Mouse (Mus musculus) myocyte (in vitro differentiated cells): Measurements from ENCODE around the gene Tex52. TPM values are rescaled to one million over a fixed set of nuclear protein-coding genes. Genes with fewer than 3 reads are reported as not detected.
"Not testable (repeated sequence)": the region's sequence is repeated elsewhere in the genome, so short reads cannot be mapped to it uniquely, and the experiment has no call there.

Experiments used
- H3K27me3 ChIP-seq: one replicate; pipeline ENCODE4 v1.6.1; 2011; ENCODE audit not compliant: control insufficient read depth, insufficient read depth, insufficient read length
- H3K36me3 ChIP-seq: one replicate; pipeline ENCODE4 v1.6.1; 2011; ENCODE audit not compliant: control insufficient read depth, insufficient read depth
- H3K4me2 ChIP-seq: one replicate; pipeline ENCODE4 v1.6.1; 2011; ENCODE audit warnings: low read depth, control low read depth
- H3K4me3 ChIP-seq: one replicate; pipeline ENCODE4 v1.5.1; 2011; ENCODE audit warnings: mild to moderate bottlenecking, control low read depth, moderate library complexity
- H3K79me2 ChIP-seq: one replicate; pipeline ENCODE4 v1.6.1; 2011; ENCODE audit not compliant: control insufficient read depth, insufficient read depth
- H3ac ChIP-seq: one replicate; pipeline ENCODE4 v1.6.1; 2011; ENCODE audit not compliant: control insufficient read depth, insufficient read length
- CEBPB ChIP-seq: IDR thresholded peaks from 2 replicates; pipeline ENCODE4 v1.6.1; 2011; ENCODE audit warnings: mild to moderate bottlenecking, moderate library complexity; ENCODE audit not compliant: poor library complexity, insufficient read depth, severe bottlenecking
- E2F4 ChIP-seq: IDR thresholded peaks from one replicate; pipeline ENCODE4 v1.6.1; 2011; ENCODE audit warnings: mild to moderate bottlenecking, control low read depth, moderate library complexity; ENCODE audit not compliant: insufficient read depth
- MAX ChIP-seq: IDR thresholded peaks from one replicate; pipeline ENCODE4 v1.6.1; 2011; ENCODE audit warnings: low read depth, mild to moderate bottlenecking, control low read depth
- MYOD1 ChIP-seq, 3 experiments: IDR thresholded peaks; one replicate each; pipeline ENCODE4 v1.6.1; 2011; ENCODE audit warnings: control low read depth in 2 of 3, low read depth in 2 of 3, mild to moderate bottlenecking in 2 of 3, moderate library complexity in 1 of 3; ENCODE audit not compliant: insufficient read length in 2 of 3, control insufficient read depth in 1 of 3
- MYOG ChIP-seq, 3 experiments: IDR thresholded peaks; one replicate each; pipeline ENCODE4 v1.6.1; 2011; ENCODE audit warnings: control low read depth in 2 of 3, low read depth in 2 of 3, mild to moderate bottlenecking in 2 of 3; ENCODE audit not compliant: insufficient read length in 2 of 3, control insufficient read depth in 1 of 3, insufficient read depth in 1 of 3
- POLR2A ChIP-seq: IDR thresholded peaks from one replicate; pipeline ENCODE4 v1.6.1; 2011; ENCODE audit warnings: low read depth, mild to moderate bottlenecking, control low read depth, moderate library complexity; ENCODE audit not compliant: insufficient read length
- POLR2AphosphoS2 ChIP-seq: IDR thresholded peaks from one replicate; pipeline ENCODE4 v1.6.1; 2011; ENCODE audit warnings: low read depth, control low read depth; ENCODE audit not compliant: insufficient read length
- REST ChIP-seq: IDR thresholded peaks from one replicate; pipeline ENCODE4 v1.6.1; 2011; ENCODE audit warnings: mild to moderate bottlenecking, control low read depth, moderate library complexity; ENCODE audit not compliant: insufficient read depth, insufficient read length
- SRF ChIP-seq: IDR thresholded peaks from one replicate; pipeline ENCODE4 v1.6.1; 2011; ENCODE audit warnings: low read depth; ENCODE audit not compliant: control insufficient read depth, insufficient read length
- TCF12 ChIP-seq: IDR thresholded peaks from one replicate; pipeline ENCODE4 v1.6.1; 2011; ENCODE audit warnings: mild to moderate bottlenecking, control low read depth; ENCODE audit not compliant: poor library complexity, insufficient read depth, severe bottlenecking
- TCF3 ChIP-seq: IDR thresholded peaks from one replicate; pipeline ENCODE4 v1.6.1; 2011; ENCODE audit warnings: low read depth, control low read depth; ENCODE audit not compliant: insufficient read length
- USF1 ChIP-seq: IDR thresholded peaks from one replicate; pipeline ENCODE4 v1.6.1; 2011; ENCODE audit warnings: low read depth, mild to moderate bottlenecking, control low read depth, moderate library complexity
- polyA plus RNA-seq: library from polyadenylated mRNA; unstranded; fragments of >200 nt; fragmentation: generic; extraction: Trizol; gene quantifications from one replicate; pipeline ENCODE4 v1.2.1, GENCODE M21; 2012; ENCODE audit warnings: missing spikeins

Gene Tex52
- polyA plus RNA-seq, 1 experiment: 0.13 TPM

GRCm38 (mm10) chr6:128376371-128377085 is 1.3 kb downstream of the Tex52 start:
- H3ac ChIP-seq: no peak overlapping the region
- H3K36me3 ChIP-seq: no peaks in the 10 kb centered on the region
- H3K27me3 ChIP-seq: no peaks in the 10 kb centered on the region
- H3K4me3 ChIP-seq: no peak overlapping the region
- TF ChIP-seq TCF12 (no peak), POLR2AphosphoS2 (peak; percentile 12), MYOD1 (IDR thresholded peaks at IDR 0.05; ENCODE audit: control insufficient read depth in 1 of 3, insufficient read length in 2 of 3, low read depth in 2 of 3) (no peak)
- no peaks in the 10 kb centered on the region for H3K79me2 ChIP-seq
- no peak overlapping the region for H3K4me2 ChIP-seq

- no peak for TF ChIP-seq SRF
- no peak for TF ChIP-seq POLR2A
- TF ChIP-seq TCF12: no peak
- TF ChIP-seq E2F4: no peak
- TF ChIP-seq MAX: no peak
- no peak for TF ChIP-seq MYOD1 (IDR thresholded peaks at IDR 0.05; ENCODE audit: control insufficient read depth in 1 of 3, insufficient read length in 2 of 3, low read depth in 2 of 3)
- no peak for TF ChIP-seq POLR2AphosphoS2
- no peak for TF ChIP-seq CEBPB
- no peak for TF ChIP-seq REST
- Histone ChIP-seq H3K79me2 (no peaks in the 10 kb centered on the region), H3K4me3 (no peak overlapping the region), H3K36me3 (no peaks in the 10 kb centered on the region), H3K27me3 (no peaks in the 10 kb centered on the region), H3K4me2 (no peak overlapping the region), H3ac (no peak overlapping the region)
These were observed 4.4 kb downstream of the Tex52 start for GRCm38 (mm10) chr6:128379636-128380035.

DNA sequence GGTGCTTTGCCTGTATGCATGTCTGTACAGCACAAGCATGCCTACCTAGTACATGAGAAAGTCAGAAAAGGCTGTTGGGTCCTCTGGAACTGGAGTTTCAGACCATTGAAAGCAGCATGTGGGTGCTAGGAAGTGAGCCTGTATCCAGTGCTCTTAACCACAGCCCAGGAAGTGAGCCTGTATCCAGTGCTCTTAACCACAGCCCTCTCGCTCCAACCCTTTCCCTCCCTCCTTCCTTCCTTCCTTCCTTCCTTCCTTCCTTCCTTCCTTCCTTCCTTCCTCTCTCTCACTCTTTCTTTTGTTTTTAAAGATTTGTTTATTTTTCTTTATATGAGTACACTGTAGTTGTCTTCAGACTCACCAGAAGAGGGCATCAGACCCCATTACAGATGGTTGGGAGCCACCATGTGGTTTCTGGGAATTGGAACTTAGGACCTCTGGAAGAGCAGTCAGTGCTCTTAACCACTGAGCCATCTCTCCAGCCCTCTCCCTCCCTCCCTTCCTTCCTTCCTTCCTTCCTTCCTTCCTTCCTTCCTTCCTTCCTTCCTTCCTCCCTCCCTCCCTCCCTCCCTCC is 5.4 kb downstream of the Tex52 start:
- H3K27me3 ChIP-seq, H3K4me3 ChIP-seq, H3ac ChIP-seq, H3K4me2 ChIP-seq, H3K79me2 ChIP-seq, H3K36me3 ChIP-seq: not testable (repeated sequence)

DNA sequence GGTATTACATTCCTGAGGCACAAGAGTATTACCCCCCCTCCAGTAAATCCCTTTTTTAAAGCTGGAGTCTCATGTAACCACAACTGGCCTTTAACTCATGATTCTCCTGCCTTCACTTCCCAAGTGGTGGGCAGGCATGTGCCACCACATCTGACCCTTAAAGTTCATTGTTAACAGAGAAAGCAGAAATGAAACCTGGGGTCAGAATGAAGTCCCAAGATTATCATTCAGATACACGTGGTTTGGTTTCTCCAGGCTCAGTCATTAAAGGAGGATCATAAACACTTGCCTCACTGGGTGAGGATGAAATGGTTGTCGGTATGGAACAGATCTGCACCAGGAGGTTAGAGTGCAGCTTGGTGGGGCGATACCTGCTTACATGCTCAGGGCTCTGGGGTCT is 6.0 kb downstream of the Tex52 start:
- TF ChIP-seq POLR2AphosphoS2 (no peak), MYOG (IDR thresholded peaks at IDR 0.05; ENCODE audit: control insufficient read depth in 1 of 3, insufficient read depth in 1 of 3, insufficient read length in 2 of 3, low read depth in 2 of 3) (no peak), CEBPB (no peak), TCF12 (no peak), REST (no peak), TCF3 (no peak), USF1 (no peak), SRF (no peak), MYOD1 (IDR thresholded peaks at IDR 0.05; ENCODE audit: control insufficient read depth in 1 of 3, insufficient read length in 2 of 3, low read depth in 2 of 3) (no peak), POLR2A (no peak), E2F4 (no peak), MAX (no peak)
- Histone ChIP-seq H3K4me2 (no peak overlapping the region), H3K36me3 (no peaks in the 10 kb centered on the region), H3ac (no peak overlapping the region), H3K4me3 (no peak overlapping the region), H3K27me3 (no peaks in the 10 kb centered on the region), H3K79me2 (no peaks in the 10 kb centered on the region)

- H3K27me3 ChIP-seq: no peaks in the 10 kb centered on the region
- H3K36me3 ChIP-seq: no peaks in the 10 kb centered on the region
- no peak overlapping the region for H3K4me3 ChIP-seq
- no peak overlapping the region for H3K4me2 ChIP-seq
- TF ChIP-seq CEBPB (no peak), POLR2AphosphoS2 (no peak), E2F4 (no peak), POLR2A (no peak), TCF3 (no peak), MAX (no peak), MYOD1 (IDR thresholded peaks at IDR 0.05; ENCODE audit: control insufficient read depth in 1 of 3, insufficient read length in 2 of 3, low read depth in 2 of 3) (no peak)
- no peaks in the 10 kb centered on the region for H3K79me2 ChIP-seq
- no peak overlapping the region for H3ac ChIP-seq
These were observed 8.5 kb downstream of the Tex52 start for GRCm38 (mm10) chr6:128383752-128384151.
